Mouse (Mus musculus): ENCODE measurements around the gene Ttc7b. TPM values are rescaled to one million over a fixed set of nuclear protein-coding genes. Genes with fewer than 3 reads are reported as not detected.
A peak's percentile ranks its signal among the peaks of the same experiment; 100 is the strongest.

Ttc7b gene
- total RNA-seq, 2 experiments from 2014 or later: 220 to 240 TPM

GRCm38 (mm10) chr12:100457701-100458100, 62.9 kb downstream of the Ttc7b start:
- no peak for DNase-seq (ENCODE audit: low spot score in 2 of 2)

- DNase-seq (ENCODE audit: low spot score in 2 of 2): no peak
Observed at GRCm38 (mm10) chr12:100456257-100456975, 64.2 kb downstream of the Ttc7b start.

GRCm38 (mm10) chr12:100455453-100455852, 65.2 kb downstream of the Ttc7b start:
- DNase-seq (ENCODE audit: low spot score in 2 of 2): no peak

GRCm38 (mm10) chr12:100447701-100448277, 72.8 kb downstream of the Ttc7b start:
- no peak for DNase-seq (ENCODE audit: low spot score in 2 of 2)

- DNase-seq (ENCODE audit: low spot score in 2 of 2): no peak
Observed at GRCm38 (mm10) chr12:100447161-100447560, 73.5 kb downstream of the Ttc7b start.

- DNase-seq (ENCODE audit: low spot score in 2 of 2): no peak
Observed at GRCm38 (mm10) chr12:100445686-100446085, 74.9 kb downstream of the Ttc7b start.

- DNase-seq (ENCODE audit: low spot score in 2 of 2): no peak
Observed at GRCm38 (mm10) chr12:100445271-100445670, 75.4 kb downstream of the Ttc7b start.

- no peak for DNase-seq (ENCODE audit: low spot score in 2 of 2)
Observed at GRCm38 (mm10) chr12:100444671-100445165, 75.9 kb downstream of the Ttc7b start.

GRCm38 (mm10) chr12:100443452-100443851, 77.2 kb downstream of the Ttc7b start:
- no peak for DNase-seq (ENCODE audit: low spot score in 2 of 2)

GRCm38 (mm10) chr12:100441609-100442008, 79.0 kb downstream of the Ttc7b start:
- no peak for DNase-seq (ENCODE audit: low spot score in 2 of 2)

- DNase-seq (ENCODE audit: low spot score in 2 of 2): no peak
Observed at GRCm38 (mm10) chr12:100439883-100440282, 80.7 kb downstream of the Ttc7b start.

- DNase-seq (ENCODE audit: low spot score in 2 of 2): no peak
Observed at GRCm38 (mm10) chr12:100439145-100439755, 81.4 kb downstream of the Ttc7b start.

- DNase-seq (ENCODE audit: low spot score in 2 of 2): no peak
Observed at GRCm38 (mm10) chr12:100438509-100438908, 82.1 kb downstream of the Ttc7b start.

GRCm38 (mm10) chr12:100437862-100438261, 82.8 kb downstream of the Ttc7b start:
- peak in 1 of 2 experiments; percentile 67 for DNase-seq (ENCODE audit: low spot score in 2 of 2)

- DNase-seq (ENCODE audit: low spot score in 2 of 2): no peak
Observed at GRCm38 (mm10) chr12:100435763-100436162, 84.9 kb downstream of the Ttc7b start.

GRCm38 (mm10) chr12:100431830-100432229, 88.8 kb downstream of the Ttc7b start:
- DNase-seq (ENCODE audit: low spot score in 2 of 2): no peak

GRCm38 (mm10) chr12:100429414-100430114, 91.1 kb downstream of the Ttc7b start:
- DNase-seq (ENCODE audit: low spot score in 2 of 2): peak in 1 of 2 experiments; percentile 63

GRCm38 (mm10) chr12:100428183-100428582, 92.4 kb downstream of the Ttc7b start:
- no peak for DNase-seq (ENCODE audit: low spot score in 2 of 2)

- DNase-seq (ENCODE audit: low spot score in 2 of 2): no peak
Observed at GRCm38 (mm10) chr12:100426212-100426611, 94.4 kb downstream of the Ttc7b start.

- no peak for DNase-seq (ENCODE audit: low spot score in 2 of 2)
Observed at GRCm38 (mm10) chr12:100425028-100425427, 95.6 kb downstream of the Ttc7b start.

GRCm38 (mm10) chr12:100422286-100422820, 98.3 kb downstream of the Ttc7b start:
- no peak for DNase-seq (ENCODE audit: low spot score in 2 of 2)

All from left cerebral cortex, adult 18-20 months (tissue).